Mouse (Mus musculus) midbrain, embryonic 12.5 days (tissue): Measurements from ENCODE around the gene Bcat2. TPM values are rescaled to one million over a fixed set of nuclear protein-coding genes. Genes with fewer than 3 reads are reported as not detected.
"Not testable (repeated sequence)": the region's sequence is repeated elsewhere in the genome, so short reads cannot be mapped to it uniquely, and the experiment has no call there.

Experiments used
- ATAC-seq: fragments of 200-750 bp; cut with Nextera tagmentation; 2 replicates; pipeline ENCODE4 v1.8.0; 2017; ENCODE audit warnings: low read depth, moderate TSS enrichment, moderate library complexity; ENCODE audit not compliant: low FRiP score
- H3K27ac ChIP-seq: fragments of 300-500 bp; sonication (generic); replicated peaks from 2 replicates; pipeline ENCODE4 v1.5.1; 2016; ENCODE audit warnings: mild to moderate bottlenecking
- H3K27me3 ChIP-seq: fragments of 300-500 bp; sonication (generic); 2 replicates; pipeline ENCODE4 v1.6.1; 2016; ENCODE audit warnings: mild to moderate bottlenecking
- H3K36me3 ChIP-seq: fragments of 300-500 bp; sonication (generic); 2 replicates; pipeline ENCODE4 v1.6.1; 2016
- H3K4me1 ChIP-seq: fragments of 300-500 bp; sonication (generic); 2 replicates; pipeline ENCODE4 v1.6.1; 2016
- H3K4me2 ChIP-seq: fragments of 300-500 bp; sonication (generic); replicated peaks from 2 replicates; pipeline ENCODE4 v1.6.1; 2016; ENCODE audit warnings: mild to moderate bottlenecking, moderate library complexity
- H3K4me3 ChIP-seq: fragments of 300-500 bp; sonication (generic); 2 replicates; pipeline ENCODE4 v1.5.1; 2016; ENCODE audit warnings: mild to moderate bottlenecking
- H3K9ac ChIP-seq: fragments of 300-500 bp; sonication (generic); replicated peaks from 2 replicates; pipeline ENCODE4 v1.6.1; 2016; ENCODE audit warnings: mild to moderate bottlenecking, moderate library complexity
- H3K9me3 ChIP-seq: fragments of 300-500 bp; sonication (generic); 2 replicates; pipeline ENCODE4 v1.6.1; 2016; ENCODE audit warnings: mild to moderate bottlenecking
- WGBS: fragments of 180-500 bp; shearing (Covaris S2); methylation state at CpG from one replicate; pipeline ENCODE4 v1.1.7; 2016; 5-methylcytosine and 5-hydroxymethylcytosine counted together
- polyA plus RNA-seq: library from polyadenylated mRNA; unstranded; fragments of >200 nt; fragmentation: Nextera tagmentation; extraction: Ambion mirVana; gene quantifications from 2 replicates; pipeline ENCODE4 v1.2.1, GENCODE M21; 2016

The Bcat2 gene
- 23.2 and 23.8 TPM in 2 replicates for polyA plus RNA-seq

GRCm38 (mm10) chr7:45570103-45570741, at the start of gene Bcat2:
Bcat2 (plus strand) TSS chr7:45570153.
- no peaks in the 10 kb centered on the region for H3K9me3 ChIP-seq
- peaks cover 3% of the 10 kb centered on the region; the same call in 1 of the 2 replicates for H3K27me3 ChIP-seq
- H3K27ac ChIP-seq: peak within 1 kb of the TSS; percentile 88
- no peaks in the 10 kb centered on the region for H3K36me3 ChIP-seq
- ATAC-seq: peak; percentile 80
- peak within 1 kb of the TSS; percentile 80 for H3K4me2 ChIP-seq
- H3K4me3 ChIP-seq: peak within 1 kb of the TSS; percentile 72
- WGBS: under 1% methylated on average over 42 of the region's 42 CpGs
- peaks cover 33% of the 10 kb centered on the region for H3K4me1 ChIP-seq
- peak within 1 kb of the TSS; percentile 80 for H3K9ac ChIP-seq

- H3K4me2 ChIP-seq: no peak overlapping the region
- H3K27me3 ChIP-seq: no peaks in the 10 kb centered on the region
- H3K4me3 ChIP-seq: no peak overlapping the region
- H3K27ac ChIP-seq: no peak overlapping the region
- WGBS: 95% methylated on average over 7 of the region's 7 CpGs
- peaks cover 14% of the 10 kb centered on the region for H3K4me1 ChIP-seq
- no peak overlapping the region for H3K9ac ChIP-seq
- H3K36me3 ChIP-seq: no peaks in the 10 kb centered on the region
- ATAC-seq: no peak
- H3K9me3 ChIP-seq: no peaks in the 10 kb centered on the region
Measured at GRCm38 (mm10) chr7:45520605-45521004, 49.3 kb upstream of the Bcat2 start.

- Histone ChIP-seq H3K27ac (peak overlapping the region; percentile 75), H3K4me3 (peak overlapping the region; percentile 52), H3K9ac (peak overlapping the region; percentile 59), H3K9me3 (no peaks in the 10 kb centered on the region), H3K36me3 (no peaks in the 10 kb centered on the region), H3K4me2 (peak overlapping the region; percentile 49), H3K27me3 (no peaks in the 10 kb centered on the region), H3K4me1 (peaks cover 14% of the 10 kb centered on the region)
- peak; percentile 69 for ATAC-seq
- under 1% methylated on average over 28 of the region's 28 CpGs for WGBS
Measured at GRCm38 (mm10) chr7:45521728-45522184, 48.2 kb upstream of the Bcat2 start.

DNA sequence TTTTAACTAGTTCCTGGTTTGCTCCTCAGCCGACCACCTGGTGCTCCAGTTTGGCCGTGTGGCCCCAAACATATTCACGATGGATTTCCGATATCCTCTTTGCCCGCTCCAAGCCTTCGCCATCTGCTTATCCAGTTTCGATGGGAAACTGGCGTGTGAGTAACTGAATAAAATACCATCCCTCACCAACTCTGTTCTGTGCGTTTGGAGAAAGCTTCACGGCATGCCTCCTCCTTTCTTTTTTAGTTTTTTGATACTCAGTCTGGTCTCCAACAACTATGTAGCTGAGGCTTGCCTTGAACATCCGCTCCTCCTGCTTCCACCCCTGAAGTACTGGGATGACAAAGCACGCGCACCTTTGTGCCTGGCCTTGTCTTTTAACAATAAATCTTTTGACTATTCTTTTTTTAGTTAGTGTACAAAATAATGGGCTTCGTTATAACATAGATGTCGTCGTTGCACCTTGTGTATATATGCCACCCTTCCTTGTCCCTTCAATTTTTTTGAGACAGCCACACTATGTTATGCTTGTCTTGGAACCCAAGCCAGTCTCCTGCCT, 47.7 kb upstream of the Bcat2 start:
- no peak; the same call in 1 of the 2 replicates for ATAC-seq
- Histone ChIP-seq H3K27me3 (no peaks in the 10 kb centered on the region), H3K9ac (no peak overlapping the region), H3K36me3 (no peaks in the 10 kb centered on the region), H3K4me1 (peaks cover 14% of the 10 kb centered on the region), H3K9me3 (no peaks in the 10 kb centered on the region), H3K27ac (no peak overlapping the region), H3K4me2 (peak overlapping the region; percentile 49), H3K4me3 (peak overlapping the region; percentile 52)
- WGBS: 54% methylated on average over 16 of the region's 16 CpGs

DNA sequence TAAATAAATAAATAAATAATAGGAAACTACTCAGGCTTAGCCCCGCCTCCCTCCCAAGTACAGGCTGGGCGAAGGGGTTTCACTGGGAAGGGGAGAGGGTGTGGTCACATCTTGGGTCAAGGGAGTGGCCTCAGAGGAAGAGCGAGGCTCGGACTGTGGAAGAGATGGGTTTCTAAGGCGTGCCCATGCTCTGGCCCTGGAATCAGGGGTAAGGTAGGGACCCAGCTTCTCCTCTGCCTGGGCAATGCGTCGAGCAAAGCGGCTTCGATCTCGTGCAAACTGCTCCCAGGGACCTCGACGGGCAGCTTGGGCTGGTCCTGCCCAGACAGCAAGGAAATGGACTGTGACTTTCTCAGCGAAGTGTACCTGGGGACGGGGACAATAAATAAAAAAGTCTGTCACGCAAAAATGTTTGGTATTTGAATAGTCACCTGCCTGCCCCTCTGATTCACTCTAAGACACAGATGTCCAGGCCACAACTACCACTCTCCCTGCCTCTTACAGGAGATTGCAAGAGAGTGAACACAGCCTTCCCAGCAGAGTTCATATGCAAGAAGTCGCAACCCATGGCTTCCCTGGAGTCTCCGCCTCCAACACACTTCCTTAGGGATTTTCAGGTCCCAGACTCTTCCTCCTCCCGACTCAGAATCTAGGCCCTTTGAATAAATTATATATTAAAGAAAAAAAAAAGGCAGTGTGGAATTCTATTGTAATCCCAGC, 46.8 kb upstream of the Bcat2 start:
- H3K9ac ChIP-seq: no peak overlapping the region
- 74% methylated on average over 18 of the region's 18 CpGs for WGBS
- H3K27me3 ChIP-seq: no peaks in the 10 kb centered on the region
- no peaks in the 10 kb centered on the region for H3K9me3 ChIP-seq
- no peak for ATAC-seq
- no peak overlapping the region for H3K27ac ChIP-seq
- peaks cover 14% of the 10 kb centered on the region for H3K4me1 ChIP-seq
- H3K4me3 ChIP-seq: no peak overlapping the region
- peak overlapping the region; percentile 16; the same call in 1 of the 2 replicates for H3K4me2 ChIP-seq
- H3K36me3 ChIP-seq: no peaks in the 10 kb centered on the region

DNA sequence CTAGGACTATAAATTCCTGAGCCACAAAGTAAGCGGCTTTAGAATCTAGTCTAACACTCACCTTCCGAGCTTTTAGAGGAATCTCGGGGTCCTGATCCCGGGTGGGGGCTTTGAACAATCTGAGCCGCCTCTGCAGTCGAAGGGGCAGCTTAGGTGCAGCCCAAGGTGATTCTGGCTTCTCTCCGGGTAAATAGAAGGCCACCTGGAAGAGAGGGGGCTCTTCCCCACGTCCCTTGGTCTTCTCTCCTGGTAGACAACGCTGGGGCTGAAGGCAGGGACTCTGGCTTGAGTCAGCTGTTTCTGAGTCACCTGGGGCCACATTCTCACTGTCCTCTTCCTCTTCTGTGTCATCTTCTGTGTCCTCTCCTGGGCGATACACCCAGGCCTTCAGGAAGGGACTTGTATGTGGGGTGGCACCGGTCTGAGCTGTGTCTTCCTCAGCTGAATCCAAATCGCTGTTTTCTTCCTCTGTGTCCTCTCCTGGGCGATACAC, 46.2 kb upstream of the Bcat2 start:
- no peak overlapping the region for H3K4me3 ChIP-seq
- WGBS: 86% methylated on average over 13 of the region's 13 CpGs
- peaks cover 14% of the 10 kb centered on the region for H3K4me1 ChIP-seq

GRCm38 (mm10) chr7:45524841-45525621, 44.9 kb upstream of the Bcat2 start:
- no peaks in the 10 kb centered on the region for H3K9me3 ChIP-seq
- peaks cover 15% of the 10 kb centered on the region for H3K4me1 ChIP-seq
- peak overlapping the region; percentile 83 for H3K9ac ChIP-seq
- H3K36me3 ChIP-seq: no peaks in the 10 kb centered on the region
- WGBS: 35% methylated on average over 12 of the region's 12 CpGs
- peak overlapping the region; percentile 64 for H3K4me3 ChIP-seq
- no peak for ATAC-seq
- 0 out of 2 replicates have a peak overlapping the region, but pooled peaks have one; percentile 2 for H3K27ac ChIP-seq
- peak overlapping the region; percentile 83 for H3K4me2 ChIP-seq
- 0 out of 2 replicates have a peak, but pooled peaks cover 7% of the 10 kb centered on the region for H3K27me3 ChIP-seq

More for the DNA sequence above, 46.2 kb upstream of the Bcat2 start:
- Histone ChIP-seq H3K27me3 (no peaks in the 10 kb centered on the region), H3K9ac (no peak overlapping the region; the same call in 1 of the 2 replicates), H3K27ac (no peak overlapping the region), H3K36me3 (no peaks in the 10 kb centered on the region), H3K4me2 (no peak overlapping the region), H3K9me3 (no peaks in the 10 kb centered on the region)
- ATAC-seq: no peak

DNA sequence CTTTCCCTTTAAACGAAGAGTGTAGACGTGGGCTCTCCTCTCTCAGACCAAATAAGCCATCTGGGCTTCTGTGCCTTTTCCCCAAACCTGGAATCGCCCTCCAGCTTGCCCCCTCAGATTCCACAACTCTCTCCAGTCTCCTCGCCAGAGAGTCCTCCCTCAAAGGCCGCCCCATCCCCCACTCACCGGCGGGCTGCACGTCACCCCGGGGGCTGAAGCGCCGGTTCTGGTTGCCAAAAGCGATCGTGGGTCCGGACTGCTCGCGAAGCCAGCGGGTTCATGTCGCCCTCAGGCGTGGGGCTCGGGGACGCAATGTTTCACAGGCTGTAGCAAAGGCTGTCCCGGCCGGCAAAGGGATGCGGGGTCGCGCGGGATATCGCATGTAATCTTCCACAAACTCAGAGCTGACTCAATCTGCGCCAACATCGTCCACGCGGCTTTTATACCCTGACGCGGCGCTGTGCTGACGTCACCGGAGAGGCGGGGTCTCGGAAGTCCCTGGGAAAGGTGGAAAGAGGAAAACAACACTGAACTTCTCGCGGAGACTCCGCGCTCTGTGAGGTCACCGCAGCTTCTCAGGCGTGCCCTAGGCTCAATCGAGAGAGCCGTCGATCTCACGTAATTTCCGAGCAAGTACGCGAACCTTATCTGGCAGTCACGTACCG, 44.0 kb upstream of the Bcat2 start, which contains the start of the genes Ppp1r15a and Plekha4:
Ppp1r15a (minus strand) TSS at position 460 of the 665 bp plus-strand sequence.
Plekha4 (plus strand) TSS at position 522 of the 665 bp plus-strand sequence.
- Histone ChIP-seq H3K4me1 (peaks cover 20% of the 10 kb centered on the region), H3K9ac (peak within 1 kb of the TSS; percentile 83), H3K27ac (peak within 1 kb of the TSS; percentile 71), H3K4me2 (peak within 1 kb of the TSS; percentile 83), H3K36me3 (no peaks in the 10 kb centered on the region), H3K9me3 (no peaks in the 10 kb centered on the region), H3K4me3 (peak within 1 kb of the TSS; percentile 64), H3K27me3 (0 out of 2 replicates have a peak, but pooled peaks cover 8% of the 10 kb centered on the region)
- WGBS: under 1% methylated on average over 54 of the region's 54 CpGs
- peak; percentile 85 for ATAC-seq

DNA sequence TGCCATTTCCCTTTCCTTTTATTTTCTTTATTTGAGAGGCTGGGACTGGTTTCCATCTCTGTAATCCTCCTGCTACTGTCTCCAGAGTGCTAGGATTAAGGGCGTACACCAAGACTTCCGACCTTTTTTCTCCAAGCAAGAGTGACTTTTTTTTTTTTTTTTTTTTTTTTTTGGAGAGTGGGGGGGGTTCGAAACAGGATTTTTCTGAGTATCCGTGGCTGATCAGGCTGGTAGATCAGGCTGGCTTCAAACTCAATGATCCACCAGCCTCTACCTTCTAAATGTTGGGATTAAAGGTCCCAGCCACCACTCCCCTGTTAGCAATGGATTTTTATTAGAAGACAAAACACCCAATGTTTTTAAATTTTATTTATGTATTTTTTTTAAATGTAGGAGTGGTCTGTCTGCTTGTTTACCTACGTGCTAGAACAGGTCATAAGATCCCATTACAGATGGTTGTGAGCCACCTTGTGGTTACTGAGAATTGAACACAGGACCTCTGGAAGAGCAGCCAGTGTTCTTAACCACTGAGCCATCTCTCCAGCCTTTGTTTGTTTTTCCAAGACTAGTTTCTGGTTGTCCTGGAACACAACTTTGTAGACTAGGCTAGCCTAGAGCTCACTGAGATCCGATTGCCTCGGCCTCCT, 43.4 kb upstream of the Bcat2 start:
- no peak for ATAC-seq
- Histone ChIP-seq H3K4me1 (peaks cover 20% of the 10 kb centered on the region), H3K9ac (peak overlapping the region; percentile 83; the same call in 1 of the 2 replicates), H3K27me3 (0 out of 2 replicates have a peak, but pooled peaks cover 8% of the 10 kb centered on the region), H3K4me2 (peak overlapping the region; percentile 83), H3K27ac (peak overlapping the region; percentile 71), H3K36me3 (no peaks in the 10 kb centered on the region), H3K4me3 (peak overlapping the region; percentile 64), H3K9me3 (no peaks in the 10 kb centered on the region)
- WGBS: 25% methylated on average over 7 of the region's 7 CpGs

- H3K4me1 ChIP-seq: peaks cover 20% of the 10 kb centered on the region
- H3K4me2 ChIP-seq, H3K9me3 ChIP-seq, H3K4me3 ChIP-seq, ATAC-seq, H3K9ac ChIP-seq, H3K36me3 ChIP-seq, H3K27me3 ChIP-seq, H3K27ac ChIP-seq: not testable (repeated sequence)
- 92% methylated on average over 6 of the region's 6 CpGs for WGBS
Measured at GRCm38 (mm10) chr7:45527169-45527568, 42.8 kb upstream of the Bcat2 start.
